Mouse (Mus musculus) stomach, embryonic 16.5 days (tissue): ENCODE data around the gene Scg3. TPM values are rescaled to one million over a fixed set of nuclear protein-coding genes. Genes with fewer than 3 reads are reported as not detected.
"Not testable (repeated sequence)": the region's sequence is repeated elsewhere in the genome, so short reads cannot be mapped to it uniquely, and the experiment has no call there.

Source experiments
- ATAC-seq: fragments of 200-750 bp; cut with Nextera tagmentation; 2 replicates; pipeline ENCODE4 v1.8.0; 2017; ENCODE audit warnings: moderate number of reproducible peaks, moderate TSS enrichment; ENCODE audit not compliant: insufficient read depth, low FRiP score
- H3K27ac ChIP-seq: fragments of 300-500 bp; sonication (generic); 2 replicates; pipeline ENCODE4 v1.5.1; 2014; ENCODE audit warnings: low read length
- H3K27me3 ChIP-seq: fragments of 300-500 bp; sonication (generic); 2 replicates; pipeline ENCODE4 v1.6.1; 2014; ENCODE audit warnings: low read length, control low read depth, mixed read lengths; ENCODE audit not compliant: control insufficient read depth, insufficient read depth
- H3K36me3 ChIP-seq: fragments of 300-500 bp; sonication (generic); 2 replicates; pipeline ENCODE4 v1.6.1; 2014; ENCODE audit warnings: low read length; ENCODE audit not compliant: control insufficient read depth, insufficient read depth
- H3K4me1 ChIP-seq: fragments of 300-500 bp; sonication (generic); 2 replicates; pipeline ENCODE4 v1.6.1; 2014; ENCODE audit warnings: low read length, control low read depth, mixed read lengths; ENCODE audit not compliant: control insufficient read depth, insufficient read depth
- H3K4me2 ChIP-seq: fragments of 300-500 bp; sonication (generic); 2 replicates; pipeline ENCODE4 v1.6.1; 2014; ENCODE audit warnings: low read depth, low read length, mixed read lengths
- H3K4me3 ChIP-seq: fragments of 300-500 bp; sonication (generic); replicated peaks from 2 replicates; pipeline ENCODE4 v1.5.1; 2014; ENCODE audit warnings: mild to moderate bottlenecking, low read length
- H3K9ac ChIP-seq: fragments of 300-500 bp; sonication (generic); 2 replicates; pipeline ENCODE4 v1.6.1; 2014; ENCODE audit warnings: low read length
- H3K9me3 ChIP-seq: fragments of 300-500 bp; sonication (generic); replicated peaks from 2 replicates; pipeline ENCODE4 v1.6.1; 2016; ENCODE audit warnings: low read length, control low read depth; ENCODE audit not compliant: control insufficient read depth
- WGBS: fragments of 180-500 bp; shearing (Covaris S2); extraction: QIAGEN DNeasy Blood & Tissue Kit; methylation state at CpG from one replicate; pipeline ENCODE4 v1.1.7; 2014; 5-methylcytosine and 5-hydroxymethylcytosine counted together
- polyA plus RNA-seq: library from polyadenylated mRNA; unstranded; fragments of >200 nt; fragmentation: Nextera tagmentation; extraction: Ambion mirVana; gene quantifications from 2 replicates; pipeline ENCODE4 v1.2.1, GENCODE M21; 2015

Scg3 gene
- polyA plus RNA-seq, 1 experiment from 2014 or later: 8.2 TPM

DNA sequence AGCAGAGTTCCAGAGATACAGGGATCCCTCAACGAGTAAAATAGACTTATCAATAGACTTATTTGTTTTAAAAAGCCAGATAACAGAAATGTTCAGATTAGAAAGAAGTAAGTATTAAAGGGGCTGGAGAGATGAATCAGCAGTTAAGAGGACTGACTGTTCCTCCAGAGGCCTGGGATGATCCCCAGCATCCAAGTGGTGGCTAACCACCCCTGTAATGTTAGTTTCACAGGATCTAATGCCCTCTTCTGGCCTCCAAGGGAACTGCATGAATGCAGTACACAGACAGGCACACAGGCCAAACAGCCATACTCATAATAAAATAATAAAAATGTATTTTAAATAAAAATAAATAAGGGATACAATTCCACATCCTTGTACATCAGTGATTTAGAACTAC is 51.0 kb downstream of the Scg3 start:
- no peak overlapping the region for H3K4me3 ChIP-seq
- H3K9me3 ChIP-seq: no peaks in the 10 kb centered on the region
- H3K27ac ChIP-seq: no peak overlapping the region
- no peak overlapping the region for H3K9ac ChIP-seq
- 39% methylated on average over 1 of the region's 1 CpGs for WGBS
- H3K4me2 ChIP-seq: no peak overlapping the region
- 0 out of 2 replicates have a peak, but pooled peaks cover 2% of the 10 kb centered on the region for H3K36me3 ChIP-seq
- no peaks in the 10 kb centered on the region for H3K27me3 ChIP-seq
- no peak for ATAC-seq
- peaks cover 20% of the 10 kb centered on the region for H3K4me1 ChIP-seq

DNA sequence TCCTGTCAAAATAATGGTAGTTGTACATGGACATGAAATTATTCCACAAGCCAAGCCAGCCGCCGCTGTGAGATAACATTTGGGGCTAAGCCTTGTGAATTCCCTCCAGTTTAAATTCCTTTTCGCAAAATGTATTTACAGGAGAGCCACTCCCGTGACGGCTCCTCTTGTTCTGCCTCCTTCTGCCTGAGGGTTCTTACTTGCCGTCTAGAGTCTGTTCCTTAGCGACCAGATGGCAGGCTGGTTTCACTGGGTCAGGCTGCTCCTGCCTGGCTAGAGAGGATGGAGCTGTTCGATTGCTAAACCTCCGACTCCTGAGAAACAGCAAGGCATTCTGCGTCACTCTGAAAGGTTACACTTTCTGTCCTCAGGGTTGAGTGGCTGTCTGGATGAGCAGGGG is 51.7 kb downstream of the Scg3 start:
- 0 out of 2 replicates have a peak, but pooled peaks cover 2% of the 10 kb centered on the region for H3K36me3 ChIP-seq
- no peak overlapping the region for H3K27ac ChIP-seq
- 31% methylated on average over 10 of the region's 10 CpGs for WGBS
- no peaks in the 10 kb centered on the region for H3K9me3 ChIP-seq
- H3K4me2 ChIP-seq: no peak overlapping the region
- H3K9ac ChIP-seq: peak overlapping the region; percentile 39
- no peaks in the 10 kb centered on the region for H3K27me3 ChIP-seq
- H3K4me3 ChIP-seq: no peak overlapping the region
- peaks cover 20% of the 10 kb centered on the region for H3K4me1 ChIP-seq
- ATAC-seq: no peak

DNA sequence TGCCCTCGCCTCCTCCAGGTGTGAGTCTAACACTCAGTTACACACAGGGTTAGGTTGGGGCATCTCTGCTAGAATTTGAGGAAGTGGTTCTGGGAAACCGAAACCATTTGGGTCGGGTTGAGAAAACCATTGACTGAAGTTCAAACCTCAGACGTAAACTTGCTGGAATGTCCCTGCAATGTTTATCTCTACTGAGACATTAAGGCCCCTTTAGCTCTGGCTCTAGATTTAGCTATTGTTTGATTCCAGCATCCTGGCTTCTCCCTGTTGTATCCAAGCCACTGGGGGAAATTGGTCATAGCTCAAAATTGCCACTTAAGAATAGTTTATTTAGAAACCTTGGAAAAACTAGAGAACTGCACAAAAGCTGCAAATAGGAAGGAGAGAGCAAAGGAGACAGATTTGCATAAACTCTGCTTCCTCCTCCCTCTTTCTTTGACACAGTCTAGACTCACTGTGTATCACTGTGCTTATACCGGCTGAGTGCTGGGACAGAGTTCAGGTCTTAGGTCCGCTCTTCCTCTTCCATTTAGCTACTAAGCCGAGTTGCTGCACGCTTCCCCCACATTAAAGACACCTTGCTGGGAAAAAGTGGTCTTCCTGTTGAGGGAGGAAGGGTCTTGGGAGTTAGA is 52.9 kb downstream of the Scg3 start:
- WGBS: 64% methylated on average over 8 of the region's 8 CpGs
- peak overlapping the region; percentile 25 for H3K27ac ChIP-seq
- 0 out of 2 replicates have a peak, but pooled peaks cover 2% of the 10 kb centered on the region for H3K36me3 ChIP-seq
- H3K4me2 ChIP-seq: no peak overlapping the region
- H3K9ac ChIP-seq: 0 out of 2 replicates have a peak overlapping the region, but pooled peaks have one; percentile 18
- no peak overlapping the region for H3K4me3 ChIP-seq
- H3K27me3 ChIP-seq: no peaks in the 10 kb centered on the region
- ATAC-seq: no peak
- H3K9me3 ChIP-seq: no peaks in the 10 kb centered on the region
- H3K4me1 ChIP-seq: peaks cover 20% of the 10 kb centered on the region

DNA sequence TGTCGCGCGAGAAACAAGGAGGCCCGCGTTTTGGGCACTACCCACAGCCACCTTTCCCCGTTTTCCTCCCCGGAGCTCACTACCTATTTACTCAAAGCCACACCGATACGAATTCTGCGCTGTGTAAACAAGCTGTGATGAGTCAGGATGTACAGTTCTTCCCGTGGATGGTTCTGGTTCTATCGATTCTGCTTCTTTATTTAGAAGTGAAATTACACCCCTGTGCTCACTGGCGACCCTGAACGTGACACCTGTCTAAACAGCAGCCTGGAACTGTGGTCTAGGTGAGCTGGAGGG is 57.6 kb downstream of the Scg3 start:
- no peak for ATAC-seq
- H3K9me3 ChIP-seq: no peaks in the 10 kb centered on the region
- peak overlapping the region; percentile 83 for H3K27ac ChIP-seq
- H3K4me3 ChIP-seq: peak overlapping the region; percentile 76
- peak overlapping the region; percentile 95 for H3K9ac ChIP-seq
- H3K4me1 ChIP-seq: peaks cover 11% of the 10 kb centered on the region
- peak overlapping the region; percentile 82 for H3K4me2 ChIP-seq
- no peaks in the 10 kb centered on the region for H3K36me3 ChIP-seq
- WGBS: 1% methylated on average over 14 of the region's 14 CpGs
- no peaks in the 10 kb centered on the region for H3K27me3 ChIP-seq

DNA sequence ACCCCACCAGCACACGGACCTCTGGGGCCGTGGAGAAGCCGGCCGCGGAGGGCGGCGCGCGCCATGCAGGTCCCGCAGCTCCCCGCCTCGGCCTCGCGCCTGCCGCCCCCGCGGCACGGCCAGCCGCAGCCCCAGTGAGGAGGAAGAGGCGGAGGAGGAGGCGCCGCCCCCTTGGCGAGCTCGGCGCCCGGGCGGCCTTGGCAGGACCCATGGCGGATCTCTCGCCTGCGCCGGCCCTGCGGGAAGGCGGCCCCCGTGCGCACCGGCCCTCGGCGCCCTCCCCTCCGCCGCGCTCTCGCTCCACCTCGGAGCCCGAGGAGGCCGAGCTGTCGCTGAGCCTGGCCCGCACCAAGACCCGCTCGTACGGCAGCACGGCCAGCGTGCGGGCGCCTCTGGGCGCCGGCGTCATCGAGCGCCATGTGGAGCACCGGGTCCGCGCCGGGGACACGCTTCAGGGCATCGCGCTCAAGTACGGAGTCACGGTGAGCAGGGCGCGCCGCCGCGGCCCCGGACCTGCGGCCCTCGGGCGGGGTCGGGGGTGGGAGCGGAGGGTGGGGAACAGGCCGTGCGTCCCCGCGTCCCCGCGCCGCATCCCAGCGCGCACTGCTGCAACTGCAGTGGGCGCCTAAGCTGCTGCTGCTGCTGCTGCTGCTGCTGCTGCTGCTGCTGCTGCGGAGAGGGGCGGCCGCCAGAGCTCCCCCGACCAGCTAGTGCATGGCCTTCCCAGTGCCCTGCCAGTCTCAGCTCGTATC is 58.1 kb downstream of the Scg3 start, which contains the start of gene Lysmd2:
Gene Lysmd2 (plus strand): TSS at position 186 of the 752 bp plus-strand sequence.
- peak within 1 kb of the TSS; percentile 83 for H3K27ac ChIP-seq
- peak within 1 kb of the TSS; percentile 95 for H3K9ac ChIP-seq
- H3K4me3 ChIP-seq: peak within 1 kb of the TSS; percentile 76
- peak within 1 kb of the TSS; percentile 82 for H3K4me2 ChIP-seq
- WGBS: under 1% methylated on average over 76 of the region's 94 CpGs
- H3K4me1 ChIP-seq: peaks cover 6% of the 10 kb centered on the region
- H3K36me3 ChIP-seq: no peaks in the 10 kb centered on the region
- H3K9me3 ChIP-seq: no peaks in the 10 kb centered on the region
- no peaks in the 10 kb centered on the region for H3K27me3 ChIP-seq
- ATAC-seq: peak; percentile 90

DNA sequence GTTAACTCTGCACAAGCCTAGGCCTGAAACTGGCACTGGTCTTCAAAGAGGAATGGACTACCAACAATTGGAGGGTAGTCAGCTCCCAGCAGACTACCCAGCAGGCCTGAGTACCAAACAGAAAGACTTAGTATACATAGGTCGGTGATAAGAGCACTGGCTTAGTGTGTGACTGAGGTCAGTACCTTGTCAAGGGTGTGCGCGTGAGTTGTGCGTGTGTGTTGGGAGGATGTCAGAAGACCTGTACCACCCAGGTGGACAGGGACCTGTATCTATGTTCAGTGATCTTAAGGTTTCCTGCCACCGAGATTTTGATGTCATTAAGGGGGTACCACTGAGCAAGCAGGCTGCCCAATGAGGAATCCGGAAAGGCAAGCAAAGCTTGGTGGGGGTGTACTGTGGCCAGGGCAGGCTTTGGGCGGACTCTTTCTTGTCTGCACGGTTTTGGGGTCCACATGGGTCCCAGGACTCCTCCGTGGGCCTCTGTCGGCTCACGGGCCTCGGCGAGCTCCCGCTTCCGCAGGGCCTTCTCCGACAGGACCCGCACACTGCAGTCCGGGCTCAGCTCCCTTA is 58.8 kb downstream of the Scg3 start:
- Histone ChIP-seq H3K9me3 (no peaks in the 10 kb centered on the region), H3K4me2 (peak overlapping the region; percentile 82), H3K36me3 (no peaks in the 10 kb centered on the region), H3K4me1 (peaks cover 4% of the 10 kb centered on the region; the same call in 1 of the 2 replicates), H3K4me3 (peak overlapping the region; percentile 76), H3K9ac (peak overlapping the region; percentile 95), H3K27me3 (no peaks in the 10 kb centered on the region), H3K27ac (peak overlapping the region; percentile 83)
- ATAC-seq: peak; percentile 42; the same call in 1 of the 2 replicates
- 16% methylated on average over 18 of the region's 18 CpGs for WGBS

DNA sequence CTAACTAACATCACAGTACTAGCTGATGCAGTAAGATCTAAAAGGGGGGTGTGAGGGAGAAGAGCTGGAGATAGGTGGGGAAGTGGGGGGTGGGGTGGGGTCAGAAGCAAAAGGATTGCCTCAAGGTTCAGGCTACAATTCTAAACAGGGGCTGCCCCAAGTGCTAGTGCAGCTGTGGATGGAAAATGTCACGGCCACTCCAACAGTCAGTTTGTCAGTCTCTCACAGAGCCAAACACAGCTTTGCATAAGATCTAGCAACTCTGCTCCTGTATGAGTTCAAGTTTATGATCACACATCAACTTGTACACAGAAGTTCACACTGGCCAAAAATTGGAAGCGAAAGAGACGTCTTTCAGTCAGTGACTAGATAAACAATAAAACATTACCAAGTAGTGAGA is 62.4 kb downstream of the Scg3 start:
- 70% methylated on average over 3 of the region's 3 CpGs for WGBS
- no peak overlapping the region for H3K9ac ChIP-seq
- no peak overlapping the region for H3K4me2 ChIP-seq
- no peaks in the 10 kb centered on the region for H3K27me3 ChIP-seq
- no peaks in the 10 kb centered on the region for H3K9me3 ChIP-seq
- no peaks in the 10 kb centered on the region for H3K36me3 ChIP-seq
- no peak for ATAC-seq
- H3K4me3 ChIP-seq: no peak overlapping the region
- H3K4me1 ChIP-seq: peaks cover 4% of the 10 kb centered on the region; the same call in 1 of the 2 replicates
- no peak overlapping the region for H3K27ac ChIP-seq

DNA sequence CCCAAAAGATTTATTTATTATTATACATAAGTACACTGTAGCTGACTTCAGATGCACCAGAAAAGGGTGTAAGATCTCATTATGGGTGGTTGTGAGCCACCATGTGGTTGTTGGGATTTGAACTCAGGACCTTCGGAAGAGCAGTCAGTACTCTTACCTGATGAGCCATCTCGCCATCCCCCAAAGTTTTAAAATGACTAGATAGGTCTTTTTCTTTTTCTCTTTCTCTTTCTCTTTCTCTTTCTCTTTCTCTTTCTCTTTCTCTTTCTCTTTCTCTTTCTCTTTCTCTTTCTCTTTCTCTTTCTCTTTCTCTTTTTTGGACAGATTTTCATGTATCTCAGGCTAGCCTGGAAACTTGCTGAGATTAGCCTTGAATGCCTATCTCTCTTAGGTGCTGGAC is 64.1 kb downstream of the Scg3 start:
- not testable (repeated sequence) for H3K27me3 ChIP-seq, H3K9me3 ChIP-seq, H3K36me3 ChIP-seq, H3K27ac ChIP-seq, H3K9ac ChIP-seq, H3K4me3 ChIP-seq, ATAC-seq, H3K4me1 ChIP-seq, H3K4me2 ChIP-seq
- WGBS: 80% methylated on average over 2 of the region's 2 CpGs

DNA sequence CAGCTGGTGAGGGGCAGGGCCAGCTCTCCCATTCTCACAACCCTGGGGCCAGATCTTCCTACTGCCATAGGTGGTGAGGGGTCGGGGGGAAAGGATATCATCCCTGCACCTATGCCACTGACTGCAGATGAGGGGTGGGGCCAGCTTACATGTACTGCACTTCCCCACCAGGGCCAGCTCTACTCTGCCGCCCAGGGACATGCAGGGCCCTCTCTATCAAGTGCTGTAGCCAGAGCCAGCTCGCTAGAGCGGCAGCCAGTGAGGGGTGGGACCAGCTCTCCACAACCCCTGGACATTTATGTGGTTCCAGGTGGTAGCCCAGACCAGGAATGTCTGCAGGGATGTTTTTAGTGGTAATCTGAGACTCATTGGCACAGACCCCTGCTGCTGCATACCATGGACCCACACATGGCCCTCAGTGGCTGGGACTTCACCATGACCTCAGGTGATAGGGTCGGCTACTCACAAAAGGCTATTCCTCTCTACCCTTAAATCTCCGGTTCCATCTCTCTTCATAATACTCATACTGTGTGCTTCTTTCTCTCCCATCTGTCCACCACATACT is 64.9 kb downstream of the Scg3 start:
- peak; percentile 17; the same call in 1 of the 2 replicates for ATAC-seq
- Histone ChIP-seq H3K4me1 (no peaks in the 10 kb centered on the region), H3K9ac (no peak overlapping the region), H3K27ac (no peak overlapping the region), H3K9me3 (no peaks in the 10 kb centered on the region), H3K4me3 (no peak overlapping the region), H3K4me2 (no peak overlapping the region), H3K36me3 (no peaks in the 10 kb centered on the region), H3K27me3 (no peaks in the 10 kb centered on the region)
- WGBS: 87% methylated on average over 6 of the region's 6 CpGs
